In genomic region chr12:80224241-80224731, GRCm38 (mm10) we compare ENCODE assay signal across 11 mouse cellular contexts. TPM values are rescaled to one million over a fixed set of nuclear protein-coding genes. Genes with fewer than 3 reads are reported as not detected.
DNase-seq lines count a peak whose midpoint lies in the region; ATAC-seq and TF ChIP-seq lines count a peak whose summit lies in the region.
"Had no signal": no experiment of that assay in that cellular context is flagged by ENCODE, and none has a peak within 500 bp of the region (broad histone marks: within the 10 kb centered on the region; RNA-seq: fewer than 3 reads in every experiment).

No protein-coding gene starts in this region.

- 51% methylated on average over 8 of the region's 8 CpGs for WGBS in heart, embryonic 11.5 days (ENCODE audit: insufficient replicate concordance)
- WGBS in heart, adult 2 months = 75% methylated on average over 8 of the region's 8 CpGs
- 39% methylated on average over 8 of the region's 8 CpGs for WGBS in lung, embryonic 15.5 days
- WGBS in lung, adult 2 months = 58% methylated on average over 8 of the region's 8 CpGs
- WGBS in stomach, embryonic 16.5 days = 47% methylated on average over 8 of the region's 8 CpGs

- DNase-seq in heart, adult 2 months = no peak
- no peak for DNase-seq in lung, adult 2 months
- DNase-seq in urinary bladder, adult 18-20 months (ENCODE audit: low spot score in 2 of 2) = no peak
- DNase-seq in urinary bladder, postnatal 25 days (ENCODE audit: low spot score) = no peak
- DNase-seq: cerebellum, adult 8-10 months; right cerebral cortex, postnatal 25 days had no signal

- no peak overlapping the region for H3K4me3 ChIP-seq in heart, embryonic 11.5 days (ENCODE audit: low read depth, low read length)
- no peak overlapping the region for H3K4me3 ChIP-seq in heart, adult 2 months
- H3K4me3 ChIP-seq in lung, embryonic 15.5 days = no peak overlapping the region
- H3K4me3 ChIP-seq in lung, adult 2 months (replicated peaks; ENCODE audit: extremely low read depth, low read depth, low read length) = no peak overlapping the region
- no peak overlapping the region for H3K4me3 ChIP-seq in embryonic fibroblast, embryonic 13.5 days (ENCODE audit: insufficient read depth, low read length)
- H3K4me3 ChIP-seq in stomach, embryonic 16.5 days (replicated peaks; ENCODE audit: low read length) = no peak overlapping the region

- H3K9ac ChIP-seq in heart, embryonic 11.5 days (ENCODE audit: low read depth, low read length) = peak overlapping the region; percentile 29
- H3K9ac ChIP-seq in heart, adult 2 months (ENCODE audit: low read depth, low read length) = no peak overlapping the region
- H3K9ac ChIP-seq in lung, embryonic 15.5 days = no peak overlapping the region
- no peak overlapping the region for H3K9ac ChIP-seq in stomach, embryonic 16.5 days (ENCODE audit: low read length)
- H3K9ac ChIP-seq: liver, embryonic 14.5 days had no signal

- intact Hi-C loops in heart, adult 2 months (cut with DNase I) = no loop called here

- H3K4me1 ChIP-seq in heart, embryonic 11.5 days (ENCODE audit: control insufficient read depth, insufficient read depth, low read length) = peaks cover 83% of the 10 kb centered on the region
- H3K4me1 ChIP-seq in heart, adult 2 months (ENCODE audit: control insufficient read depth, insufficient read depth, low read length) = peaks cover 30% of the 10 kb centered on the region
- H3K4me1 ChIP-seq in lung, embryonic 15.5 days = peaks cover 91% of the 10 kb centered on the region
- peaks cover 33% of the 10 kb centered on the region for H3K4me1 ChIP-seq in lung, adult 2 months (ENCODE audit: control insufficient read depth, insufficient read depth, low read length)
- H3K4me1 ChIP-seq in embryonic fibroblast, embryonic 13.5 days (ENCODE audit: control insufficient read depth, insufficient read depth, low read length) = peaks cover 60% of the 10 kb centered on the region
- peaks cover 90% of the 10 kb centered on the region for H3K4me1 ChIP-seq in stomach, embryonic 16.5 days (ENCODE audit: control insufficient read depth, insufficient read depth, low read length)

- H3K9me3 ChIP-seq in heart, embryonic 11.5 days (replicated peaks; ENCODE audit: control insufficient read depth, low read length) = no peaks in the 10 kb centered on the region
- no peaks in the 10 kb centered on the region for H3K9me3 ChIP-seq in lung, embryonic 15.5 days
- no peaks in the 10 kb centered on the region for H3K9me3 ChIP-seq in stomach, embryonic 16.5 days (replicated peaks; ENCODE audit: control insufficient read depth, low read length)

- no peak for TF ChIP-seq CTCF in heart, adult 2 months (IDR thresholded peaks at IDR 0.05)
- TF ChIP-seq CTCF in lung, adult 2 months (IDR thresholded peaks at IDR 0.05; ENCODE audit: insufficient read depth, low read length) = no peak
- no peak for TF ChIP-seq CTCF in embryonic fibroblast, embryonic 13.5 days (IDR thresholded peaks at IDR 0.05; ENCODE audit: borderline replicate concordance, insufficient read depth, low read length)

- H3K79me2 ChIP-seq in heart, adult 2 months (replicated peaks; ENCODE audit: control insufficient read depth, insufficient read depth, low read length) = peaks cover 1% of the 10 kb centered on the region; the same call in 1 of the 2 replicates

- H3K4me2 ChIP-seq in heart, embryonic 11.5 days = 0 out of 2 replicates have a peak overlapping the region, but pooled peaks have one; percentile 11
- 0 out of 2 replicates have a peak overlapping the region, but pooled peaks have one; percentile 1 for H3K4me2 ChIP-seq in lung, embryonic 15.5 days
- 0 out of 2 replicates have a peak overlapping the region, but pooled peaks have one; percentile 10 for H3K4me2 ChIP-seq in stomach, embryonic 16.5 days (ENCODE audit: low read depth, low read length)

- no peaks in the 10 kb centered on the region for H3K36me3 ChIP-seq in heart, embryonic 11.5 days (ENCODE audit: control insufficient read depth, insufficient read depth, low read length)
- no peaks in the 10 kb centered on the region for H3K36me3 ChIP-seq in heart, adult 2 months (ENCODE audit: control insufficient read depth, insufficient read depth, low read length)
- no peaks in the 10 kb centered on the region for H3K36me3 ChIP-seq in lung, embryonic 15.5 days
- H3K36me3 ChIP-seq in stomach, embryonic 16.5 days (ENCODE audit: control insufficient read depth, insufficient read depth, low read length) = no peaks in the 10 kb centered on the region

- no peak for TF ChIP-seq POLR2A in heart, adult 2 months (IDR thresholded peaks at IDR 0.05; ENCODE audit: insufficient read depth, low read depth, low read length)
- TF ChIP-seq POLR2A in lung, adult 2 months (IDR thresholded peaks at IDR 0.05; ENCODE audit: borderline replicate concordance, extremely low read depth, low read depth, low read length) = no peak
- no peak for TF ChIP-seq POLR2A in embryonic fibroblast, embryonic 13.5 days (IDR thresholded peaks at IDR 0.05; ENCODE audit: low read depth, low read length)

- H3K27me3 ChIP-seq in heart, embryonic 11.5 days (ENCODE audit: control insufficient read depth, insufficient read depth, low read length) = no peaks in the 10 kb centered on the region
- H3K27me3 ChIP-seq in heart, adult 2 months (ENCODE audit: control insufficient read depth, insufficient read depth, low read length) = no peaks in the 10 kb centered on the region
- H3K27me3 ChIP-seq in lung, embryonic 15.5 days = no peaks in the 10 kb centered on the region
- no peaks in the 10 kb centered on the region for H3K27me3 ChIP-seq in stomach, embryonic 16.5 days (ENCODE audit: control insufficient read depth, insufficient read depth, low read length)

- no peak for TF ChIP-seq EP300 in heart, adult 2 months (IDR thresholded peaks at IDR 0.05; ENCODE audit: insufficient read depth, low read depth, low read length)

- no peak for ATAC-seq in heart, embryonic 11.5 days (replicated peaks; ENCODE audit: insufficient number of reproducible peaks, low FRiP score, low TSS enrichment)
- ATAC-seq in lung, embryonic 15.5 days (ENCODE audit: borderline replicate concordance, extremely low read depth, low FRiP score, low TSS enrichment) = no peak
- peak; percentile 22; the same call in 1 of the 2 replicates for ATAC-seq in stomach, embryonic 16.5 days (ENCODE audit: insufficient read depth, low FRiP score)

- peak overlapping the region; percentile 50 for H3K27ac ChIP-seq in heart, embryonic 11.5 days (ENCODE audit: low read depth, low read length)
- H3K27ac ChIP-seq in heart, adult 2 months = no peak overlapping the region
- peak overlapping the region; percentile 41 for H3K27ac ChIP-seq in lung, embryonic 15.5 days
- H3K27ac ChIP-seq in embryonic fibroblast, embryonic 13.5 days (ENCODE audit: insufficient read depth, low read length) = peak overlapping the region; percentile 55
- H3K27ac ChIP-seq in stomach, embryonic 16.5 days (ENCODE audit: low read length) = peak overlapping the region; percentile 48; the same call in 1 of the 2 replicates
- H3K27ac ChIP-seq: liver, embryonic 14.5 days had no signal

RNA-seq across cellular contexts. Expression of gene Actn1, which starts 35.9 kb away (rescaled TPM):
- 53.2 and 54.1 TPM in 2 replicates for polyA plus RNA-seq in heart, embryonic 11.5 days (2014; fragmentation: Nextera tagmentation; extraction: Ambion mirVana)
- total RNA-seq in heart, adult 2 months (2021) = 10 to 100 TPM; 30.6 to 31.7 TPM
- 29.0 and 31.1 TPM in 2 replicates for polyA plus RNA-seq in heart, adult 2 months (2012; rRNA removed)
- 53.4 and 57.3 TPM in 2 replicates for polyA plus RNA-seq in lung, embryonic 15.5 days (2015; fragmentation: Nextera tagmentation; extraction: Ambion mirVana)
- polyA plus RNA-seq in lung, adult 2 months (2012; rRNA removed) = 74.9 and 95.5 TPM in 2 replicates
- polyA plus RNA-seq in embryonic fibroblast, embryonic 13.5 days (2011; ENCODE audit: insufficient read length, low read depth, missing spikeins) = 488 and 794 TPM in 2 replicates
- polyA plus RNA-seq in stomach, embryonic 16.5 days (2015; fragmentation: Nextera tagmentation; extraction: Ambion mirVana) = 51.2 and 52.7 TPM in 2 replicates
